Mouse (Mus musculus): ENCODE results near the gene Wfdc21.

GRCm38 (mm10) chr11:83713925-83714324 is 32.8 kb upstream of the Wfdc21 start:
- no peak for TF ChIP-seq CTCF (IDR thresholded peaks at IDR 0.05; ENCODE audit: borderline replicate concordance, insufficient read depth, low read length)
- no peak for TF ChIP-seq POLR2A (IDR thresholded peaks at IDR 0.05; ENCODE audit: low read depth, low read length)

Measured in embryonic fibroblast, embryonic 13.5 days (primary cell).